Mouse (Mus musculus) frontal cortex, postnatal 14 days (tissue): ENCODE measurements around the gene Igfbp7.
A peak's percentile ranks its signal among the peaks of the same experiment; 100 is the strongest.
"Not testable (repeated sequence)": the region's sequence is repeated elsewhere in the genome, so short reads cannot be mapped to it uniquely, and the experiment has no call there.

ENCODE experiments used
- DNase-seq, 2 experiments: peaks; one replicate each; pipeline ENCODE4 v3.0.0; 2022; ENCODE audit warnings: low spot score in 2 of 2

Igfbp7 gene

DNA sequence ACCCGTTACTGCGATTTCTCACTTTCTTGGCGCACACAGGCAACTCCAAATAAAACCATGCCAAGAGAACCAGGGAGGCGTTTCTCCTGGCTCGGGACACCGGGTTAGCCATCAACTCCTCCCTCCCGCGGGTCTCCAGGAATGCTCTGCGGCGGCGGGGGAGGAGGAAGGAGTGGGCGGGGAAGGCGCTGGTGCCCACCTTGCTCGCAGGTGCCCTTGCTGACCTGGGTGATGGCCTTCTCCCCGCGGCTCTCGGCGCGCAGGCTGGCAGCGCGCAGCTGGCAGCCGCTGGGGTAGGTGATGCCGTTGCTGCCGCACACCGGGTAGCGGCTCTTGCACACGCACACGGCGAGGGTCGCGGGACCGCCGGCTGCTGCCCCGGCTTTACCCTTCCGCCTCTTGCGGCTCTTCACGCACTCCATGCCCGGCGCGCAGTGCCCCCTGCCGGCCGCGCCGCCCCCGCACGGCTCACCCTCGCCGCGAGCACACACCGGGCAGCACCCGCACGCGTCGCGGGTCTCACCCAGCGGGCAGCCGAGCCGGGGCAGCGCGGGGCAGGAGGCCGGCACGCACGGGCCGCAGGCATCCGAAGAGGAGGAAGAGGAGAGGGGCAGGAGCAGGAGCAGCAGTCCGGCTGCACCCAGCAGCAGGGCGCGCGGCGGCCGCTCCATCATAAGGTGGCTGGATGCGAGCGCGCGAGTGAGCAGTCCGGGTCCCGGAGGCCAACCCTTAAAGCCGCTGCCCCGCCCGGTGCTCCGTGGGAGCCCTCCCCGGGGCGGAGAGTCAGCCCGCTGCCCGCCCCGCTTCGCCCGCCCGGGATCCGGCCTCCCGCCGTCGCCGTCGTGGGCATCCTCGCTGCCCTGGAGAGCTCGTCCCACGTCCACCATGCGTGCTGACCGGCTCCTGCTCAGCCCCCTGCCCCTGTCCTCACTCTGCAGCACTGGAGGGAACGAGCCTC, at the start of gene Igfbp7:
Igfbp7 (minus strand) TSS at position 701 of the 958 bp plus-strand sequence.
- peak; percentile 13 to 36 for DNase-seq

- DNase-seq, result no peak
These were observed 44.3 kb upstream of the Igfbp7 start for GRCm38 (mm10) chr5:77452103-77452502.

- DNase-seq, result no peak
These were observed 41.7 kb upstream of the Igfbp7 start for GRCm38 (mm10) chr5:77449531-77449930.

DNA sequence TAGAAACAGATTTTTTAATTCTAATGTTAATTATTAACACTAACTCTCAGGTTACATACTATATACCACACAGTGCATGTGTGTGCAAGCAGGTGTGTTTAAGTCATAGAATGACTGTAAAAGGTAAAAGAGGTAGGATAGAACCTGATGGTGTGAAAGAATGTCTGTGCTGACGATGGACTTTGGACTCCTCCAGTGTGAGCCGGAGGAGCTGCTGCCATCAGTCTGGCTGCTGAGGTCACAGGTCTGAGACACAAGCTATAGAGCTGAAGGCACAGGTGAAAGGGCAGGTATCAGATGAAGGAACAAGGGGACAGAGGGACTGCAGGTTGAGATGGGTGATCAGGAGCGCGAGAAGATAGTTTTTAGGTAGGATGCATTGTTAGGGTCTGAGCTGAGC, 37.6 kb upstream of the Igfbp7 start:
- DNase-seq, result no peak

- no peak for DNase-seq
These were observed 36.2 kb upstream of the Igfbp7 start for GRCm38 (mm10) chr5:77443889-77444573.

DNA sequence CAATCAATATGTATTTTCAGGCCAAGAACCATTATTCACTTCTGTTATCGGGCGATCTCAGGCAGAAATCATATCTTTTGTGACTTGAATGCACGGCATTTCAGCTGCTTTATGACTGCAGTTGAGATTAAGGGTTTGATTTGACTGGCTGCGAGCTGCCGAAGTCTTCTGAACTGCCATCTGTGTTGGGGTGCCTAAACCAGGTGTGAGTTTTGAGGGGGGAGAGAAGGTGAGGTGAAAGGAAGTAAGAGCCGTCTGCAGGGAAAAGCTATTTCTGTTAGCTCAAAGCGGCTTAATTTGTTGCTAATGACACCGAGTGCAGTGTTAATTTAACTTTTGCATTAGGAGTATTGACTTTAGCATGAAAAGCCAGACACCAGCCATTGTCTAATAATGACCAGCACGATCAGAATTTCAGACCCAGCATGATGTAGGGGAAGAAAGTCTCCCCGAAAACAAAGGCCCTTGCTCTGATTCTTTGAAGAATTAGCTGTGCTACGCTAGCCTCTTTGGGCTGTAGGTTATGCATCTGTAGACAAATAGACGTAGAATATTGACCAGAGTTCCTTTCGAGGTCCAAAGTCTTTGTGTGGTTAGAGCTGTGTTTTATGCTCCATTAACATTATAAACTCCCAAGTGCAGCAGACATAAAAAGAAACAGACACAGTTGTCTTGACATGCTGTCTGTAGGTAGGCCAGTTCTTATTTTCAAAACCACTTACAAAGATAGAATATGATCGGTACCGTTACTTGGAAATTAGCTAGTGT, 35.2 kb upstream of the Igfbp7 start:
- DNase-seq, result no peak

- no peak for DNase-seq
These were observed 28.5 kb upstream of the Igfbp7 start for GRCm38 (mm10) chr5:77436308-77436707.

DNA sequence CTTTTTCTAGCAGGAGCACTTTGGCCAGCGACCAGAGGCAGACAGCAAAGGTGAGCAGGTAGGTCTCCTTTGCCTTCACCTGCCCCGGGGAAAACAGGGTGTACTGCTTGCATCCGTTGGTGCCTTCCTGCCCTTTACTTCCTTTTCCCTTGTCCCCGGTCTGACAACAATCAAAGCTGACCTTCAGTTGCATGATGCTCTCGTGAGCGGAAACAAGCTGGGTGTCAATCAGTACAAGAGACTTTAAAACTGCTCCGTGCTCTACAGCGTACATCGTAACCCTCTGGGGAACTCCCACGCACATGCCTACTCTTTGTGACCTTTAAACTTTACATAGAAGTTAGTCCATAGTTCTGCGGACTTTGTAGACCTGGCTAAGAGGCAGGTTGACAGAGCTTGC, 26.2 kb upstream of the Igfbp7 start:
- no peak for DNase-seq

- no peak for DNase-seq
These were observed 25.7 kb upstream of the Igfbp7 start for GRCm38 (mm10) chr5:77433561-77433960.

DNA sequence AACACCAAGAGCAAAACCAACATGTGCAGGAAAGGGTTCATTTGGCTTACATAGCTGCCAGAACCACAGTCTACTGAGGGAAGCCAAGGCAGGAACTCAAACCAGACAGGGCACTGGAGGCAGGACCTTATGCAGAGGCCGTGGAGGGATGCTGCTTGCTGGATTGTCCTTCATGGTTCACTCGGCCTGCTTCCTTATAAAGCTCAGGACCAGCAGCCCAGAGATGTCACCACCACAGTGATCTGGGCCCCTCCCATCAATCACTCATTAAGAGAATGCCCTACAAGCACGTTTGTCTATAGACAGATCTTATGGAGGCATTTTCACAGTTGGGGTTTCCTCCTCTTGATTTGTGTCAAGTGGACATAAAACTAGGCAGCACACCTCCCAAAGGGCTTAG, 25.3 kb upstream of the Igfbp7 start:
- no peak for DNase-seq

- DNase-seq, result no peak
These were observed 24.6 kb upstream of the Igfbp7 start for GRCm38 (mm10) chr5:77432446-77432845.

GRCm38 (mm10) chr5:77431068-77431467, 23.2 kb upstream of the Igfbp7 start:
- no peak for DNase-seq

DNA sequence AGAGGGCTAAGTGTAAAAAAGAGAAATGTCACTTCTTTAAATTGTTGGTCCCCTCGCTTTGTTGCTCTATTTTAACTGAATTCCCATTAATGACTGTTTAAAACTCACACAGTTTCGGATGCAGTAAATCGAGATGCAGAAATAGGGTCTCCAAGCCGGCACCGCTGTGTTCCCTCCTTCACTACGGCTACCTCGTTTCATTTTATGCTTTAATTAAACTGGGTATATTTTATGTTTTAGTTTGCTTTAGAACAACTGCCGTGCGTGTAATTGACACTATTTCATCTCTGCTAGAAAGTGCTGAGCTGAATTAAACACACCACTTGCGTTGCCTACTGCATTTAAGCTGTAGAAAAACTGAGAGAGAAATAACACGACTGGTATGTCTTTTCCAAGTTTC, 22.6 kb upstream of the Igfbp7 start:
- no peak for DNase-seq

DNA sequence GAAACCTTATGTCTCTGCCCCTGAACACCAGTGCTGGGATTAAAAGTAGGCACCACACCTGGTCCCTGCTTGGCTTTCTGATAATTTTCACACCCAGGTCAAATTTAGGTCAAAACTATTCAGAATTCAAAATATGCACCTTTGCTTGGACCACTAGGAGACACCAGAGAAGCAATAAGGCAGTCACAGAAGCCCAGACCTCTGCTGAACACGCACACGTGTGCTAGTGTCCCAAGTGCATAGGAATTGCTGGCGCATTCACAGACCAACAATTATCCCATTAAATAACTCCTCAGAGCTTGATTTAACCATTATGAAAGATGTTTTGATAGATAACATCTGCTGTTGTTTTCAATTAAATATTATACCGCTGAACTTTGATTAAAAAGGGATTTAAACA, 22.2 kb upstream of the Igfbp7 start:
- no peak for DNase-seq

DNA sequence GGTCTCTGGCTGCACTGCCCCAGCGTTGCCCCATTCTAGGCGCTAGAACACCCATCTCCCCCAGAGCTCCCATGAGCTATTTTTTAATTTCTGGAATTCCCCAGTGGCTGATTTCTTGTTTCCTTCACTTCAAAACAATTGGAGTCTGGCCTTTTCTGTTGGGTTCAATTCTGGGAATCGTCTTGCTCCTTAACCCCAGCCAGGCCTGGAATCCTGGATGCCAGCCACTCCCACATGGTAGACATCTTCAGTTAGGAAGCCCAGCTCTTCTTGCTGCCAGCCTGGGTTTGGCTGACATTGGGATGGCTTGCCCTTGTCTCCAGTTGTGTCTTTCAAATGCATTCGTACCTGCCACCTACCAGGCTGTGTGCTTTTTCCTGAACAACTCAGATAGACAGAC, 20.7 kb upstream of the Igfbp7 start:
- no peak for DNase-seq

DNA sequence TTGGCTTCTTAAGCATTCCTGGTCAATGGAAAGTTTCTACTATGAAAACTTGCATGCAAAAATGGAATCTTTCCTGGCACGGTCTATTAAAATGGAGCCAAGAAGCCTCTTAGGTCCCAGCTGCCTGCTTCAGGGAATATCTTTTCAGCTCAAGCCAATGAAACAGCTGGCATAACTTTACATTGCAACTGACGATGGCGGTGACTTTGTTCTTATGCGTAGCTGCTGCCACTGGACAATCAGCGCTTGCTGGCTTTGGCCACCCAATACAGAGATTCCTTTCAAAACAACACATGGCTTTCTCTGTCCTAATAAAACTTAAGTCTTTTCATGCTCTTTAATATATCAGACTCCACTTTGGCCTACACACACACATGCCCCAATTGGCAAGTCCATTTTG, 20.1 kb upstream of the Igfbp7 start:
- no peak for DNase-seq

- no peak for DNase-seq
These were observed 18.1 kb upstream of the Igfbp7 start for GRCm38 (mm10) chr5:77425721-77426500.

DNA sequence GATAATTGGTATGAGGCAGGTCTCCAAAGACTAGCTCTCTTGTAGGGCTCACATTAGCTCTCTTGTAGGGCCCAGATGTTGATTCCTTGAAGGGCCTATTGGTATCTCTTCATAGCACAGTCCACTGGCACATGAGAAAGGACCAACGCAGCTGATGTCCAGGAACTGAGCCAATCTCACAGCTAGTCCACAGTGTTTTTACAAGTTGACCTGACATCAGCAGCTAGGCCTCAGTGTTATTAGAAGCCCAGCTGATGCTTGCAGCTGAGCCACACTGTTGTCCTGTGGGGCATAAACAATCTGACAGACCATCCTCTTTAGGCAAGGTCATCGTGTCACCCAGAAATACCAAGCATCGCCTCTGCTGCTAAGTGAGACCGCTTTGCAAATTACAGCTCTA, 11.7 kb upstream of the Igfbp7 start:
- not testable (repeated sequence) for DNase-seq

DNA sequence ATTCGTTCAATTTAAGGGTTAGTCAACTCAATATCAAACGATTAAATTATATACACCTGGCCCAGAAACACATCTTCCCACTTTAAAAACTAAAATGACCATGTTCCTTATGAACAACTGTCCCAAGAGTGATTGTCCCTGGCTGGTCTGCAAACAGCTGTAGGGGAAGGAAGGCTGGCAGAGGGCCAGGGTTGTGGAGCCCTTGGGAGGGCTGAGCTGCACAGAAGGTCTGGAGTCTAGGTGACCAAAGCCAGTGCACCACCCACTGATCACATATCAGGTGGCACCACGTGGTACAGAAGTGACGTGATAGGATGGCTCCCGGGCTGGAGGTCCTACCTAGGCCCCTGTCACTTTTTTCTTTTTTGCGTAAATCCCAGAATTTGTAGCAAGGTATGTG, 8.2 kb upstream of the Igfbp7 start:
- no peak for DNase-seq

DNA sequence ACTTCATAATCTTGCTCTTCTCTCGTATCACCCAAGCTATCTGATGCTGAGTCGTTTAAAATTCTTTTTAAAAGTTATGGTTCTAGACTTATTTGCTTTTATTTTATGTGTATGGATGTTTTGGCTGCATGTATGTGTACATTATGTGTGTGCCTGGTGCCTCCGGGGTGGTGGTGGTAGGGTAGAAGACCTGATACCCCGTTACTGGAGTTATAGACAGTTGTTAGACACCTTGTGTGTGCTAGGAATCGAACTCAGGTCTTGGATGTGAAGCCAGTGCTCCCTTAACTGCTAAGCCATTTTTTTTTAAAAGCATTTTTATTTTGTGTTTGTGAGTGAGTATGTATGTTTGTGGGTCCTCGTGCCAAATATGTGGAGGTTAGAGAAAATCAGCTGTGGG, 689 bp upstream of the Igfbp7 start:
- no peak for DNase-seq

GRCm38 (mm10) chr5:77406371-77406871, 1.4 kb downstream of the Igfbp7 start:
- no peak for DNase-seq
